Mouse (Mus musculus) brain, adult 2 months (tissue): ENCODE data around the gene Tcf19.
"Not testable (repeated sequence)": the region's sequence is repeated elsewhere in the genome, so short reads cannot be mapped to it uniquely, and the experiment has no call there.

ENCODE experiments used
- DNase-seq: peaks from one replicate; pipeline ENCODE4 v3.0.0; 2011; ENCODE audit warnings: low read depth, low spot score

Gene Tcf19

GRCm38 (mm10) chr17:35532901-35533300 is 16.3 kb upstream of the Tcf19 start, which contains the start of gene Psors1c2:
TSS of gene Psors1c2 (plus strand) at chr17:35533201.
- no peak for DNase-seq

- no peak for DNase-seq
Measured at GRCm38 (mm10) chr17:35532360-35532759, 15.7 kb upstream of the Tcf19 start.

GRCm38 (mm10) chr17:35526644-35527043 is 10.0 kb upstream of the Tcf19 start:
- no peak for DNase-seq

GRCm38 (mm10) chr17:35524354-35524753 is 7.7 kb upstream of the Tcf19 start:
- no peak for DNase-seq

DNA sequence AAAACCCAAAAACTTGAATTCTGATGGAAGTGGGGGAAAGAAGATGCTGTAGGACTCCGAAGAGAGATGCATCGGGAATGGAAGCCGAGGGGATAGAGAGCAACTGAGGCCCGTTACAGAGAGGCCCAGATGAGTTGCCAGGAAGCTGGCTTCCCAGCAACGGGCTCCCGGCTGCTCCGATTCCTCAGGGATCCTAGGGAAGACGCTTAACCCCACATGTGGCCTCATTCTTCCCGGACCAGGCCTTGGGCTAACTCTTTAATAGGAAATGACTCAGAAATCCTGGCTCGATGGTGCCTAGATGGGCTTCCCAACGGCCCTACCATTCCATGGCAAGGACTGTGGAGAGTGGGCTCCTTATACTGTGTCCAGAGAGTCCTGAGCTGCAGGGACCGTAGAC is 902 bp upstream of the Tcf19 start:
- no peak for DNase-seq

DNA sequence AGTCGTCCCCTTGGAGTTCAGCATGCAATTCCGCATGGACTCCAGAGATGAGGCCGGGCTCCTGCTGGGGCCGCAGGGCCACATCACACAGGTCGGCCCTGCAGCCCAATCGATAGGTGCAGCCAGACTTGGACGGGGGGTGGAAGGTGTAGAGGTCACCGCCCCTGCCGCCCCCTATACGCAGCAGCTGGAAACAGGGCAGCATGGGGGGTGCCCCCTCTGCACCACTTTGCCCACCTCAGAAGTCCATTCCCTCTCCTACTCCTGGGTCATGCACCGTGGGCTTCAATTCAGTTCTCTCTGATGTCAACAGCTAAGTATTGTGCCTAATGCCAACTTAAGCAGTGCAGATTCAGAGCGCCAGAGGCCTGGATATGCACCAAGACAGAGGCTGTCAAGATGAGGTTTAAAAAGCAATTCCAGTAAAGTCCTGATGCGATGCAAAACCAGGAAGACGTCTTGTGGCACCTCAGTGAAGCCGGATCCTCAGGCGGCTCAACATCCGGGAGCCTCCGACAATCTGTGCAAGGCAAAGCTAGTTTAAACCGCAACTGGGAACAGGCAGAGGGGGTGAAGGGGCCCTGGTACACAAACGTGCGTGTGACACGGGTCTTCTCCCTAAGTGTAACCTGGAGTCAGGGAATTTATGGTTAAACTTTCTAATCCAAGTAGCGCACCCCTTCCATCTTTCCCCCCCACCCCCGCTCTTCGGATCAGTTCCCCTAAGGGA is 548 bp downstream of the Tcf19 start:
- DNase-seq: peak; percentile 45

GRCm38 (mm10) chr17:35514756-35515155 is 1.9 kb downstream of the Tcf19 start:
- DNase-seq: no peak

DNA sequence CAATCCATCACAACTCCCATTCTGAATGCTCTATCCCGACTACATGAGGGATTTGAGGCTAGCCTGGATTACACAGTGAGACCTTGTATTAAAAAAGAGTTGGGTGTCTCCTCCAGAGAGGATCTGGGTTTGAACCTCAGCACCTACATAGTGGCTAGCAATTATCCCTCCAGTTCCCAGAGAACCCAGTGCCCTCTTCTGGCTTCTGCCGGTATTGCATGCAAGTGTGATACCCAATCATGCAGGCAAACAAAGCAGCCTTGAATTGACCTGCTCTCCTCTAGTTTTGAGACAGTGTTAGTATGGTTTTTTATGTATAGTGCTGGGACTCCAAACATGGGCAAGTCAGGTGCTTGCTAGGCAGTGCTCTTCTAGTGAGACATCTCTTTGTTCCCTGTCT is 2.7 kb downstream of the Tcf19 start:
- peak; percentile 52 for DNase-seq

DNA sequence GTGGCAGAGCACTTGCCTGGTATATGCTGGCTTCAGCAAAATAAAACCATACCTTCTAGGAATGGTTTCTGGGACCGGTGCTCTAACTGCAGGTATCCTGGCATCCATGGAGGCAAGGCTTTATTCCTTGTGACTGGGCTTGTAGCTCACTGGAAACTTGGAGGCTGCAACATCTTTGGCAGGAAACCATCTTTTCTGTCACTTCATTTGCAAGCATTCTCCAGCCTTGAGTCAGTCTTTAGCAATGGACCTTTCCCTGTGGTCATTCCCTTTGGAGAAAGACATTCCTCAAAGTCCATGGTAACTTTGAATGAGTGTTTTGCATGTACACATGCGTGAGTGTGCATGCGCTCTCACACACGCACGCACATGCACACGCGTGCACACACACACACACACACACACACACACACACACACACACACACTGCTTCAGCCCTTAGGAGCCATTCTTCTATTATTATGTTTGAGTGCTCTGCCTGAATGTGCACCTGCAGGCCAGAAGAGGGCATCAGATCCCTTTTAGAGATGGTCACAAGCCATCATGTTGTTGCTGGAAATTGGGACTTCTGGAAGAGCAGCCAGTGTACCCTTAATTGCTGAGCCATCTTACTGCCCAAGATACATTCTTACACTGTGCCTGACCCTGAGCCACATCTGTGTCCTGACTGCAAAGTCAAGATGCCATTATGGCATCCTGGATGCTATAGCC is 3.6 kb downstream of the Tcf19 start:
- peak; percentile 65 for DNase-seq

DNA sequence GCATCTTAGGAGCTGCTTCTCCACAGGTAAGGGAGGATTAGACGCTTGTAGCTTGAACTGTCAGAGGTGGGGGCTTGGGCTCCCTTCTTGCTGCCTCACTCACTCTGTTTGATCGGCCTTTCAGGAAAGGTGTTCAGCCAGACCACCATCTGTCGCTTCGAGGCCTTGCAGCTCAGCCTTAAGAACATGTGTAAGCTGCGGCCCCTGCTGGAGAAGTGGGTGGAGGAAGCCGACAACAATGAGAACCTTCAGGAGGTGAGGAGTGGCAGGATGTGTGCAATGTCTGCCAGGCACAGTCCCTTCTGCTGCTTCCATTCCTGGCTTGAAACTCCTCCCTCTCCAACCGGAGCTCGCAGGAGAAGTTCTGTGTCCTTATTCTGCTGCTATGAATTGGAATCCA is 7.3 kb downstream of the Tcf19 start:
- peak; percentile 41 for DNase-seq

DNA sequence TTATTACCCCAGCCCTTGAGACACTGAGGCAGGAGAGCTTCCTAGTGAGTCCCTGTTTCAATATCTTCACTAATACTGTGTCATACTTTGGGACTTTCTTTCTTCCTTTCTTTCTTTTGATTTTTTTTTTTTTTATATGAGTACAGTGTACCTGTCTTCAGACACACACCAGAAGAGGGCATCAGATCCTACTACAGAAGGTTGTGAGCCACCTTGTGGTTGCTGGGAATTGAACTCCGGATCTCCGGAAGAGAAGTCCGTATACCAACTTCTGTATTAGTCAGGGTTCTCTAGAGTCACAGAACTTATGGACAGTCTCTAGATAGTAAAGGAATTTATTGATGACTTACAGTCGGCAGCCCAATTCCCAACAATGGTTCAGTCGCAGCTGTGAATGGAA is 8.3 kb downstream of the Tcf19 start:
- not testable (repeated sequence) for DNase-seq

DNA sequence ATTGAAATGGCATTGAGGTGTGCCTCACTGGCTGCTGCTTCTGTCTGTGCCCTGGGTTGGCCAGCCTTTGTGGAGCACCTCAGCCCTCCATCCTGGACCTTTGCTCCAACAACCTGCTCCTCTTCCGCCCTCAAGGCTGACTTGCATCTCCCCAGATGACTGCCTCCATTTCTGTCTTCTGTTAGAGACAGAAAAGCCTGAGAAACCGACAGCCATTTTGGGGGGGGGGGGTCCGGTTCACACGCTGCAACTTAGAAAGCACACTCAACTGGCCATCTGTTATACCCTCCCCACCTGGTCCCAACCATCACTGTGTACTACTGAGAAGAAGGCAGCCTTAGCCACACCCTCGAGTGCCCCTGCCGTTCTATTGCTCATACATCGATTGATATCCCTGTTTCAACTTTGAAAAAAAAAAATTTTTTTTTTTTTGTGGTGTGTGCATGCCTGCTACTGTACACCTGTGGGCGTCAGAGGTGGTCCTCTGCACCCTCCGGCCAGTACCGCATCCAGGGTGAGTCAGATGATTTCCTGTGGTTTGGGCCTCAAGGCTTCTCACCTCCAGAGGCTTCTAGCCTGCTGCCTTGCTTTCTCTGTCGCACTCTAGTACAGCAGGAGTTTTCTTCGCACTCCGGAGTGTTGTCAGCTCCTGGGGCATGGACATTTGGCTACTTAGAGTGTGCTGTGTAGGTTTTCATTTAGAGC is 8.9 kb downstream of the Tcf19 start:
- no peak for DNase-seq

DNA sequence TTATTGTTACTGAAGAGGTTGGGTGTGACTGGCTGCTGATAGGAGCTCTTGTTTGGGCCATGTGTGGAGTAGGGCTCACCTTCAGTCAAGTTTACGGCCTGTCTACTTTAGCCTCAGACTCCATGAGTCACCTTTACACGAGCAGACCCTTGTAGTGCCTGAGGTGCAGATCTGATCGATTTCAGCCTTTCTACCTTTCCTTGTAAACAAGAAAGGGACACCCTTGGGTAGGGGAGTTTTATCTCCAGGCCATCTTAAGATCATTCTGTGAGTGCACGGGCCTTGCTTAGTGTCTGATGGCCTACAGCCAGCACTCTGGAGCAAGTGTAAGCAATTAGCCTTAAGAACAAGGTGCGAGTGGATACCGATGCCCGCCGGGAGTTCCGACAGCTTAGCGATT is 9.7 kb downstream of the Tcf19 start:
- DNase-seq: no peak

DNA sequence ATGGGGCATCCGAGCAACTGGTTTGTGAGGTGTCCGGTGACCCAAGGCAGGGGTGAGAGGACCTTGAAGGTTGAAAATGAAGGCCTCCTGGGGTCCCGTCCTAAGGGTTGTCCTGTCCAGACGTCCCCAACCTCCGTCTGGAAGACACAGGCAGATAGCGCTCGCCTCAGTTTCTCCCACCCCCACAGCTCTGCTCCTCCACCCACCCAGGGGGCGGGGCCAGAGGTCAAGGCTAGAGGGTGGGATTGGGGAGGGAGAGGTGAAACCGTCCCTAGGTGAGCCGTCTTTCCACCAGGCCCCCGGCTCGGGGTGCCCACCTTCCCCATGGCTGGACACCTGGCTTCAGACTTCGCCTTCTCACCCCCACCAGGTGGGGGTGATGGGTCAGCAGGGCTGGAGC is 10.8 kb downstream of the Tcf19 start, which contains the start of gene Pou5f1:
Gene Pou5f1 (plus strand): TSS at position 243 of the 400 bp plus-strand sequence.
- DNase-seq: no peak

- no peak for DNase-seq
Measured at GRCm38 (mm10) chr17:35504628-35505481, 11.8 kb downstream of the Tcf19 start.

DNA sequence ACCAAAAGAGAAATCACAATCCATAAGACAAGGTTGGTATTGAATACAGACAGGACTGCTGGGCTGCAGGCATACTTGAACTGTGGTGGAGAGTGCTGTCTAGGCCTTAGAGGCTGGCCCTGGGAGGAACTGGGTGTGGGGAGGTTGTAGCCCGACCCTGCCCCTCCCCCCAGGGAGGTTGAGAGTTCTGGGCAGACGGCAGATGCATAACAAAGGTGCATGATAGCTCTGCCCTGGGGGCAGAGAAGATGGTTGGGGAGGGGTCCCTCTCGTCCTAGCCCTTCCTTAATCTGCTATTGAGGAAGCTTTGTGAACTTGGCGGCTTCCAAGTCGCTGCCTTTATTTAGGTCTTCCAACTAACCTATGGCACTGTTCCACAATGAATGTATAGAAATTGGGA is 12.8 kb downstream of the Tcf19 start:
- DNase-seq: no peak

- no peak for DNase-seq
Measured at GRCm38 (mm10) chr17:35502762-35503161, 13.9 kb downstream of the Tcf19 start.

- DNase-seq: no peak
Measured at GRCm38 (mm10) chr17:35502226-35502625, 14.4 kb downstream of the Tcf19 start.

- no peak for DNase-seq
Measured at GRCm38 (mm10) chr17:35497124-35497523, 19.5 kb downstream of the Tcf19 start.

DNA sequence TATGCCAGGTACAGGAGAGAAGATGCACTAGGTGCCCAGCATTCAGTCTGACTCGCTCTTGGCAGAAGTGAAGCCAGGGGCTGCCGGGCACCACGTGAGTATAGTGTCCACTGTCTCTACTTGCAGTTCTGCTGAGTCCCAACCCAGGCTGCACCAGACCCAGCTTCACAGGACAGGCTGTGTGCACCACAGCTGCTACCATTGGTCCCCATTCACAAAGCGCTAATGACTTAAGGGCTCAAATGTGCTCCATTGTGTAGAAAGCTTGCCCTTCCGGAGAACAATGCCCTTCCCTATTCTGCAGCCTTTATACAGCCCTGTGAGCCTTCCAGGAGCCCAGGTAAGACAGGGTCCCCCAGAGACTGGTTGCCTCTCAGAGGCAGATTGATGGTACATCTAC is 26.3 kb downstream of the Tcf19 start:
- no peak for DNase-seq

- no peak for DNase-seq
Measured at GRCm38 (mm10) chr17:35488041-35488440, 28.6 kb downstream of the Tcf19 start.

DNA sequence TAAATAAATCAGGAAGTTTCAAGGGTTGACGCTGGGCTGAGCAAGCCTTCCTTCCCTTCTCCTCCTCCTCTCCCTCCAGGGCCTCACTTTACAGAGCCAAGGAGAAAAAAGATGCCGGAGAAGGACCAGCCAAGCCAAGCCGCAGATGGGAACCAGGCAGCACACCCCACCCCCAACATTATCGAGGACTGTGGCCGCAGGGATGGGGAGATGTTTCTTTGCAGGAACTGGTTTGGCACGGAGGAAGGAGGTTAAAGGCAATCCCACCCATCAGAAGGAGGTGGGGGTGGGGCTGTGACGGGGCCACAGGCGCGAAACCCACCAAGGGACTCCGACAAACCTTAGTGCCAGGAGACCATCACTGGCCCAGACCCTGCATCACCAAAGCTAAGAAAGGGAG is 29.9 kb downstream of the Tcf19 start:
- no peak for DNase-seq
